Mouse (Mus musculus) liver, postnatal 0 days (tissue): ENCODE data around the gene Gm4498.
"Not testable (repeated sequence)": the region's sequence is repeated elsewhere in the genome, so short reads cannot be mapped to it uniquely, and the experiment has no call there.

ENCODE experiments used
- CTCF ChIP-seq: sonication (generic); IDR thresholded peaks from 2 replicates; pipeline ENCODE4 v1.5.1; 2016; ENCODE audit warnings: antibody characterized with exemption, low read depth
- EP300 ChIP-seq: IDR thresholded peaks from 2 replicates; pipeline ENCODE4 v1.6.1; 2016; ENCODE audit warnings: antibody characterized with exemption, low read depth, mild to moderate bottlenecking

DNA sequence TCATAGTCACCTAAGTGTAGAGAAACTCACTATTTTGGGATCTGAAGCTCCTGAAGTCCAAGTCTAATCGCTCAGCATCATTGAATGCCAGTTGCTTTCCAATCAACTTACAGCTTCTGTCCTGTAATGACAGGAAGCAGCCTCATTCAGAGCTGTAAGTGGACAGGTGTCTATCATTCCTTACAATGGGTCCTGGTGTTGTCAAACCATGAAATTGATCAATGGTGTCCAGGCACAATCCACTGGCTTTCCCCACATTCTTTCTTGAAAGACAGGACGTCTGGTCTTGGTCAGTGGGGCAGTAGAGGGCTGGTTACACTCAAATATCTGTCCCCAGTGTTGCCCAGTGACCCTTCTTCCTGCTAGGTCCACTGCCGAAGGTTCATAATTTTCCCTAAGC, 29.1 kb upstream of the Gm4498 start, which contains the start of gene Gm5890:
- TF ChIP-seq CTCF, EP300: not testable (repeated sequence)
